Mouse (Mus musculus): Measurements from ENCODE around the gene Efna5. TPM values are rescaled to one million over a fixed set of nuclear protein-coding genes. Genes with fewer than 3 reads are reported as not detected.

The Efna5 gene
- 4.1 and 5.2 TPM in 2 replicates for polyA plus RNA-seq (2012; rRNA removed)

- Histone ChIP-seq H3K4me1 (ENCODE audit: control insufficient read depth, insufficient read depth, low read length) (no peaks in the 10 kb centered on the region), H3K27ac (ENCODE audit: insufficient read depth, low read length) (no peak within 1 kb of the TSS), H3K27me3 (ENCODE audit: control insufficient read depth, insufficient read depth, low read length) (no peaks in the 10 kb centered on the region), H3K4me3 (replicated peaks; ENCODE audit: insufficient read depth, low read depth, low read length) (peak within 1 kb of the TSS; percentile 63)
- DNase-seq: peak; percentile 23 to 50
- TF ChIP-seq CTCF (IDR thresholded peaks at IDR 0.05; ENCODE audit: borderline replicate concordance, insufficient read depth, low read depth, low read length) (no peak), POLR2A (IDR thresholded peaks at IDR 0.05; ENCODE audit: borderline replicate concordance, insufficient read depth, low read length) (no peak)
- WGBS: 2% methylated on average over 64 of the region's 68 CpGs
Observed at GRCm38 (mm10) chr17:62881176-62881790, at the start of gene Efna5. TSS of gene Efna5 (minus strand) at chr17:62881317.

- Histone ChIP-seq H3K4me3 (replicated peaks; ENCODE audit: insufficient read depth, low read depth, low read length) (no peak overlapping the region), H3K27ac (ENCODE audit: insufficient read depth, low read length) (no peak overlapping the region), H3K4me1 (ENCODE audit: control insufficient read depth, insufficient read depth, low read length) (no peaks in the 10 kb centered on the region), H3K27me3 (ENCODE audit: control insufficient read depth, insufficient read depth, low read length) (no peaks in the 10 kb centered on the region)
- no peak for TF ChIP-seq POLR2A (IDR thresholded peaks at IDR 0.05; ENCODE audit: borderline replicate concordance, insufficient read depth, low read length)
- no peak for TF ChIP-seq CTCF (IDR thresholded peaks at IDR 0.05; ENCODE audit: borderline replicate concordance, insufficient read depth, low read depth, low read length)
- 86% methylated on average over 4 of the region's 4 CpGs for WGBS
- DNase-seq: no peak
Observed at GRCm38 (mm10) chr17:62915304-62915703, 34.2 kb upstream of the Efna5 start.

GRCm38 (mm10) chr17:62905692-62906445 lies 24.8 kb upstream of the Efna5 start:
- TF ChIP-seq CTCF (IDR thresholded peaks at IDR 0.05; ENCODE audit: borderline replicate concordance, insufficient read depth, low read depth, low read length) (no peak), POLR2A (IDR thresholded peaks at IDR 0.05; ENCODE audit: borderline replicate concordance, insufficient read depth, low read length) (no peak)
- WGBS: 64% methylated on average over 16 of the region's 16 CpGs
- H3K4me1 ChIP-seq (ENCODE audit: control insufficient read depth, insufficient read depth, low read length): no peaks in the 10 kb centered on the region
- no peak overlapping the region for H3K27ac ChIP-seq (ENCODE audit: insufficient read depth, low read length)
- no peak overlapping the region for H3K4me3 ChIP-seq (replicated peaks; ENCODE audit: insufficient read depth, low read depth, low read length)
- H3K27me3 ChIP-seq (ENCODE audit: control insufficient read depth, insufficient read depth, low read length): no peaks in the 10 kb centered on the region
- DNase-seq: no peak

- H3K4me1 ChIP-seq (ENCODE audit: control insufficient read depth, insufficient read depth, low read length): no peaks in the 10 kb centered on the region
- no peaks in the 10 kb centered on the region for H3K27me3 ChIP-seq (ENCODE audit: control insufficient read depth, insufficient read depth, low read length)
- DNase-seq: no peak
- WGBS: 92% methylated on average over 6 of the region's 6 CpGs
- TF ChIP-seq POLR2A (IDR thresholded peaks at IDR 0.05; ENCODE audit: borderline replicate concordance, insufficient read depth, low read length) (no peak), CTCF (IDR thresholded peaks at IDR 0.05; ENCODE audit: borderline replicate concordance, insufficient read depth, low read depth, low read length) (no peak)
- no peak overlapping the region for H3K27ac ChIP-seq (ENCODE audit: insufficient read depth, low read length)
- H3K4me3 ChIP-seq (replicated peaks; ENCODE audit: insufficient read depth, low read depth, low read length): no peak overlapping the region
Observed at GRCm38 (mm10) chr17:62899066-62899465, 17.9 kb upstream of the Efna5 start.

- DNase-seq: no peak
- Histone ChIP-seq H3K27ac (ENCODE audit: insufficient read depth, low read length) (no peak overlapping the region), H3K4me3 (replicated peaks; ENCODE audit: insufficient read depth, low read depth, low read length) (no peak overlapping the region), H3K4me1 (ENCODE audit: control insufficient read depth, insufficient read depth, low read length) (no peaks in the 10 kb centered on the region), H3K27me3 (ENCODE audit: control insufficient read depth, insufficient read depth, low read length) (no peaks in the 10 kb centered on the region)
- no peak for TF ChIP-seq POLR2A (IDR thresholded peaks at IDR 0.05; ENCODE audit: borderline replicate concordance, insufficient read depth, low read length)
- TF ChIP-seq CTCF (IDR thresholded peaks at IDR 0.05; ENCODE audit: borderline replicate concordance, insufficient read depth, low read depth, low read length): no peak
- 81% methylated on average over 5 of the region's 5 CpGs for WGBS
Observed at GRCm38 (mm10) chr17:62889991-62890390, 8.9 kb upstream of the Efna5 start.

GRCm38 (mm10) chr17:62884129-62884506 lies 3.0 kb upstream of the Efna5 start:
- peak overlapping the region; percentile 62 for H3K4me3 ChIP-seq (replicated peaks; ENCODE audit: insufficient read depth, low read depth, low read length)
- peak; percentile 68 to 75 for DNase-seq
- H3K4me1 ChIP-seq (ENCODE audit: control insufficient read depth, insufficient read depth, low read length): no peaks in the 10 kb centered on the region
- no peak overlapping the region for H3K27ac ChIP-seq (ENCODE audit: insufficient read depth, low read length)
- TF ChIP-seq POLR2A (IDR thresholded peaks at IDR 0.05; ENCODE audit: borderline replicate concordance, insufficient read depth, low read length) (no peak), CTCF (IDR thresholded peaks at IDR 0.05; ENCODE audit: borderline replicate concordance, insufficient read depth, low read depth, low read length) (peak; percentile 73)
- WGBS: under 1% methylated on average over 16 of the region's 16 CpGs
- H3K27me3 ChIP-seq (ENCODE audit: control insufficient read depth, insufficient read depth, low read length): no peaks in the 10 kb centered on the region

DNA sequence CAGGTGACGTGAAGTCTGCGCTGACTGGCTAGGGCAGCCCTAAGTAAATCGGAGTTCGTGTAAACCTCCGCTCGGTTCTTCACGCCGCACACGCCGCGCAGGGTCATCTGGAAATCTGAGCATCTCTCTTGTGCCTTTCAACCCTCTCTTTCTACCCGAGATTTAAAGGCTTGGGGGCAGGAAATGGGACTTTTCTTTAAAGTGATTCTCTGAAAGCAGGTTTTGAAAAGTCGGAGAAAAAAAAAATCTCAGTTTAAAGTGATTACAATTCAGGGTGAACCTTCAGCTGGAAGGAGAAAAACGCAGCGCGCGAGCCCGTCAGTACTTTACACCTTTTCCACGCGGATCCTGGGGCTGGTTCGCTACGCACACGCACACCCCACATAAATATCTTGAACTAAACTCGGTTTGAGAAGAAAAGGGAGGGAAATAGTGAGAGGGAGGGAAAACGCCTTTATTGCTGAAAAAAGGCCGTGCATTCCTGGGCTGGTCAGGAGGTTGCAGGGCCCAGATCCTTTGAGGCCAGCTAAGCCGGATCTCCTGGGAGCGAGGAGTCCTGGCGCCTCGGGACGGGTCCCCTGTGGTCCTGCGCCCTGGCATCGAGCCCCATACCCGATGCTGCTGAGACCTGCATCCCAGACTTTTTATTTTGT lies 2.5 kb upstream of the Efna5 start:
- Histone ChIP-seq H3K27ac (ENCODE audit: insufficient read depth, low read length) (no peak overlapping the region), H3K4me1 (ENCODE audit: control insufficient read depth, insufficient read depth, low read length) (no peaks in the 10 kb centered on the region), H3K4me3 (replicated peaks; ENCODE audit: insufficient read depth, low read depth, low read length) (peak overlapping the region; percentile 62), H3K27me3 (ENCODE audit: control insufficient read depth, insufficient read depth, low read length) (no peaks in the 10 kb centered on the region)
- under 1% methylated on average over 34 of the region's 34 CpGs for WGBS
- no peak for TF ChIP-seq CTCF (IDR thresholded peaks at IDR 0.05; ENCODE audit: borderline replicate concordance, insufficient read depth, low read depth, low read length)
- no peak for TF ChIP-seq POLR2A (IDR thresholded peaks at IDR 0.05; ENCODE audit: borderline replicate concordance, insufficient read depth, low read length)
- DNase-seq: peak; percentile 45 to 52

Measured in cerebellum, adult 2 months (tissue).